In genomic region chr11:54067996-54068519, GRCm38 (mm10) we compare ENCODE assay signal across 8 mouse cellular contexts. TPM values are rescaled to one million over a fixed set of nuclear protein-coding genes. Genes with fewer than 3 reads are reported as not detected.
A peak's percentile ranks its signal among the peaks of the same experiment; 100 is the strongest.
DNase-seq lines count a peak whose midpoint lies in the region; ATAC-seq and TF ChIP-seq lines count a peak whose summit lies in the region.

No protein-coding gene starts in this region.

- H3K9me3 ChIP-seq in forebrain, embryonic 13.5 days (replicated peaks), result no peaks in the 10 kb centered on the region
- H3K9me3 ChIP-seq in limb, embryonic 15.5 days, result no peaks in the 10 kb centered on the region
- H3K9me3 ChIP-seq in neural tube, embryonic 15.5 days (replicated peaks), result no peaks in the 10 kb centered on the region

- 61% methylated on average over 4 of the region's 4 CpGs for WGBS in liver, adult 2 months
- 34% methylated on average over 4 of the region's 4 CpGs for WGBS in forebrain, embryonic 13.5 days
- WGBS in limb, embryonic 15.5 days, result 7% methylated on average over 4 of the region's 4 CpGs
- 47% methylated on average over 4 of the region's 4 CpGs for WGBS in neural tube, embryonic 15.5 days

- no peaks in the 10 kb centered on the region for H3K4me1 ChIP-seq in liver, adult 2 months (ENCODE audit: control insufficient read depth, insufficient read depth, low read length)
- H3K4me1 ChIP-seq in forebrain, embryonic 13.5 days, result peaks cover 35% of the 10 kb centered on the region
- H3K4me1 ChIP-seq in limb, embryonic 15.5 days, result peaks cover 75% of the 10 kb centered on the region
- peaks cover 28% of the 10 kb centered on the region for H3K4me1 ChIP-seq in neural tube, embryonic 15.5 days

- no peak for TF ChIP-seq CTCF in liver, adult 2 months (IDR thresholded peaks at IDR 0.05; ENCODE audit: low read depth, low read length)

- no peaks in the 10 kb centered on the region; the same call in 1 of the 2 replicates for H3K27me3 ChIP-seq in liver, adult 2 months (ENCODE audit: control insufficient read depth, insufficient read depth, low read length)
- H3K27me3 ChIP-seq in forebrain, embryonic 13.5 days, result peaks cover 5% of the 10 kb centered on the region; the same call in 1 of the 2 replicates
- H3K27me3 ChIP-seq in limb, embryonic 15.5 days, result no peaks in the 10 kb centered on the region
- H3K27me3 ChIP-seq in neural tube, embryonic 15.5 days (replicated peaks), result peaks cover 5% of the 10 kb centered on the region; the same call in 1 of the 2 replicates

- no peak overlapping the region; the same call in 1 of the 2 replicates for H3K9ac ChIP-seq in liver, adult 2 months (ENCODE audit: low read depth, low read length)
- H3K9ac ChIP-seq in forebrain, embryonic 13.5 days, result peak overlapping the region; percentile 79
- H3K9ac ChIP-seq in limb, embryonic 15.5 days, result peak overlapping the region; percentile 64
- peak overlapping the region; percentile 58; the same call in 1 of the 2 replicates for H3K9ac ChIP-seq in neural tube, embryonic 15.5 days (replicated peaks)

- DNase-seq in liver, adult 2 months (ENCODE audit: extremely low read depth, low read depth, low spot score), result peak; percentile 16
- no peak for DNase-seq in liver
- DNase-seq in gastrocnemius, postnatal 25 days, result no peak
- no peak for DNase-seq in cerebellum, adult 8-10 months
- no peak for DNase-seq in retina, embryonic 14.5 days (ENCODE audit: low spot score)

- no peak overlapping the region for H3K4me3 ChIP-seq in liver, adult 2 months (ENCODE audit: insufficient read depth, low read depth, low read length)
- peak overlapping the region; percentile 61 for H3K4me3 ChIP-seq in forebrain, embryonic 13.5 days
- H3K4me3 ChIP-seq in limb, embryonic 15.5 days, result peak overlapping the region; percentile 69
- peak overlapping the region; percentile 56 for H3K4me3 ChIP-seq in neural tube, embryonic 15.5 days (replicated peaks)

- peak overlapping the region; percentile 88 for H3K4me2 ChIP-seq in forebrain, embryonic 13.5 days
- H3K4me2 ChIP-seq in limb, embryonic 15.5 days, result peak overlapping the region; percentile 84
- H3K4me2 ChIP-seq in neural tube, embryonic 15.5 days, result peak overlapping the region; percentile 93

- ATAC-seq in forebrain, embryonic 13.5 days, result no peak
- ATAC-seq in limb, embryonic 15.5 days (ENCODE audit: insufficient number of reproducible peaks, low FRiP score, low TSS enrichment, low read depth), result peak; percentile 15; the same call in 1 of the 2 replicates
- no peak for ATAC-seq in neural tube, embryonic 15.5 days (ENCODE audit: low FRiP score)

- H3K27ac ChIP-seq in liver, adult 2 months (replicated peaks; ENCODE audit: insufficient read depth, low read depth, low read length), result peak overlapping the region; percentile 37; the same call in 1 of the 2 replicates
- no peak overlapping the region for H3K27ac ChIP-seq in forebrain, embryonic 13.5 days
- H3K27ac ChIP-seq in limb, embryonic 15.5 days, result peak overlapping the region; percentile 84
- H3K27ac ChIP-seq in neural tube, embryonic 15.5 days (replicated peaks), result peak overlapping the region; percentile 52; the same call in 1 of the 2 replicates

- H3K36me3 ChIP-seq in liver, adult 2 months (ENCODE audit: control insufficient read depth, insufficient read depth, low read length), result no peaks in the 10 kb centered on the region
- H3K36me3 ChIP-seq in forebrain, embryonic 13.5 days (ENCODE audit: poor library complexity, severe bottlenecking), result no peaks in the 10 kb centered on the region
- H3K36me3 ChIP-seq in limb, embryonic 15.5 days, result no peaks in the 10 kb centered on the region
- H3K36me3 ChIP-seq in neural tube, embryonic 15.5 days, result no peaks in the 10 kb centered on the region

- TF ChIP-seq POLR2A in liver, adult 2 months (IDR thresholded peaks at IDR 0.05; ENCODE audit: extremely low read depth, insufficient read depth, low read length), result no peak

- H3K79me2 ChIP-seq in liver, adult 2 months (ENCODE audit: control insufficient read depth, insufficient read depth, low read length), result no peaks in the 10 kb centered on the region

RNA-seq across cellular contexts. Expression of gene Pdlim4, which starts 0.8 kb away (rescaled TPM):
- 1.6 and 1.9 TPM in 2 replicates for total RNA-seq in liver, adult 2 months (2014; rRNA removed)
- polyA plus RNA-seq in liver, adult 2 months (2012; rRNA removed), result 2.6 and 3.0 TPM in 2 replicates
- 36.2 and 38.3 TPM in 2 replicates for polyA plus RNA-seq in forebrain, embryonic 13.5 days (2015; fragmentation: Nextera tagmentation; extraction: Ambion mirVana)
- polyA plus RNA-seq in limb, embryonic 15.5 days (2015; fragmentation: Nextera tagmentation; extraction: Ambion mirVana), result 125 and 136 TPM in 2 replicates
- 34.4 and 45.7 TPM in 2 replicates for polyA plus RNA-seq in neural tube, embryonic 15.5 days (2015; fragmentation: Nextera tagmentation; extraction: Ambion mirVana)
- 1 to 10 TPM; 8.6 to 10.0 TPM for total RNA-seq in gastrocnemius, postnatal 25 days (2021)

RNA-seq across cellular contexts. Expression of gene P4ha2, which starts 31.8 kb away (rescaled TPM):
- total RNA-seq in liver, adult 2 months (2014; rRNA removed), result 4.4 and 5.5 TPM in 2 replicates
- 2.9 and 3.7 TPM in 2 replicates for polyA plus RNA-seq in liver, adult 2 months (2012; rRNA removed)
- 5.5 and 5.6 TPM in 2 replicates for polyA plus RNA-seq in forebrain, embryonic 13.5 days (2015; fragmentation: Nextera tagmentation; extraction: Ambion mirVana)
- 132 and 149 TPM in 2 replicates for polyA plus RNA-seq in limb, embryonic 15.5 days (2015; fragmentation: Nextera tagmentation; extraction: Ambion mirVana)
- 16.7 and 18.5 TPM in 2 replicates for polyA plus RNA-seq in neural tube, embryonic 15.5 days (2015; fragmentation: Nextera tagmentation; extraction: Ambion mirVana)
- 10 to 100 TPM; 25.6 to 32.3 TPM for total RNA-seq in gastrocnemius, postnatal 25 days (2021)

RNA-seq across cellular contexts. Expression of gene Slc22a4, which starts 40.2 kb away (rescaled TPM):
- 2.0 and 3.8 TPM in 2 replicates for total RNA-seq in liver, adult 2 months (2014; rRNA removed)
- 1.7 and 2.4 TPM in 2 replicates for polyA plus RNA-seq in liver, adult 2 months (2012; rRNA removed)
- polyA plus RNA-seq in forebrain, embryonic 13.5 days (2015; fragmentation: Nextera tagmentation; extraction: Ambion mirVana), result 0.21 and 0.74 TPM in 2 replicates
- polyA plus RNA-seq in limb, embryonic 15.5 days (2015; fragmentation: Nextera tagmentation; extraction: Ambion mirVana), result 6.9 and 7.9 TPM in 2 replicates
- 5.9 TPM in 2 replicates for polyA plus RNA-seq in neural tube, embryonic 15.5 days (2015; fragmentation: Nextera tagmentation; extraction: Ambion mirVana)
- total RNA-seq in gastrocnemius, postnatal 25 days (2021), result 1 to 10 TPM; 1.6 to 6.9 TPM
